Mouse (Mus musculus) cerebellum, adult 2 months (tissue): ENCODE measurements at regions not wholly inside any gene's neighbourhood (a gene's known extent, or its start where the extent isn't known, plus 50 kb on each side); places are given as distances from the start of the nearest gene placed in this dataset.

ENCODE experiments used
- DNase-seq, 2 experiments: peaks; one replicate each; pipeline ENCODE4 v3.0.0; 2021
- H3K27ac ChIP-seq: fragments of 200-500 bp; 2 replicates; pipeline ENCODE4 v1.5.1; 2012; ENCODE audit warnings: low read length, control low read depth, inconsistent platforms; ENCODE audit not compliant: insufficient read depth
- H3K27me3 ChIP-seq: fragments of 200-500 bp; 2 replicates; pipeline ENCODE4 v1.6.1; 2012; ENCODE audit warnings: inconsistent platforms, mild to moderate bottlenecking, low read length, moderate library complexity; ENCODE audit not compliant: control insufficient read depth, insufficient read depth
- H3K4me1 ChIP-seq: fragments of 200-500 bp; 2 replicates; pipeline ENCODE4 v1.6.1; 2011; ENCODE audit warnings: low read length; ENCODE audit not compliant: control insufficient read depth, insufficient read depth
- H3K4me3 ChIP-seq: fragments of 200-500 bp; replicated peaks from 2 replicates; pipeline ENCODE3; 2011; ENCODE audit warnings: mild to moderate bottlenecking, low read depth, low read length, control low read depth; ENCODE audit not compliant: insufficient read depth
- CTCF ChIP-seq: fragments of 200-500 bp; IDR thresholded peaks from 2 replicates; pipeline ENCODE4 v1.5.1; 2011; ENCODE audit warnings: low read depth, mild to moderate bottlenecking, control low read depth, low read length, moderate library complexity, borderline replicate concordance; ENCODE audit not compliant: insufficient read depth
- POLR2A ChIP-seq: fragments of 200-500 bp; IDR thresholded peaks from 2 replicates; pipeline ENCODE4 v1.6.1; 2011; ENCODE audit warnings: low read length, control low read depth, borderline replicate concordance; ENCODE audit not compliant: insufficient read depth
- WGBS: fragments of 180-500 bp; shearing (Covaris S2); methylation state at CpG from one replicate; pipeline ENCODE4 v1.1.7; 2018; 5-methylcytosine and 5-hydroxymethylcytosine counted together

- no peak for DNase-seq
- no peak overlapping the region for H3K4me3 ChIP-seq
- H3K27ac ChIP-seq: no peak overlapping the region
- TF ChIP-seq CTCF (no peak), POLR2A (no peak)
- WGBS: 68% methylated on average over 3 of the region's 3 CpGs
- H3K27me3 ChIP-seq: no peaks in the 10 kb centered on the region
- no peaks in the 10 kb centered on the region for H3K4me1 ChIP-seq
These were observed 87.3 kb upstream of the Gjb5 start for GRCm38 (mm10) chr4:127445300-127445699.

- Histone ChIP-seq H3K27me3 (no peaks in the 10 kb centered on the region), H3K4me3 (no peak overlapping the region), H3K27ac (no peak overlapping the region), H3K4me1 (no peaks in the 10 kb centered on the region)
- 96% methylated on average over 1 of the region's 1 CpGs for WGBS
- DNase-seq: no peak
- no peak for TF ChIP-seq POLR2A
- no peak for TF ChIP-seq CTCF
These were observed 86.1 kb upstream of the Gjb5 start for GRCm38 (mm10) chr4:127444056-127444455.

GRCm38 (mm10) chr4:127442001-127442400, 84.0 kb upstream of the Gjb5 start:
- Histone ChIP-seq H3K4me3 (no peak overlapping the region), H3K27me3 (no peaks in the 10 kb centered on the region), H3K4me1 (no peaks in the 10 kb centered on the region), H3K27ac (no peak overlapping the region)
- no peak for DNase-seq
- 82% methylated on average over 4 of the region's 4 CpGs for whole genome bisulfite sequencing
- TF ChIP-seq POLR2A (no peak), CTCF (no peak)

DNA sequence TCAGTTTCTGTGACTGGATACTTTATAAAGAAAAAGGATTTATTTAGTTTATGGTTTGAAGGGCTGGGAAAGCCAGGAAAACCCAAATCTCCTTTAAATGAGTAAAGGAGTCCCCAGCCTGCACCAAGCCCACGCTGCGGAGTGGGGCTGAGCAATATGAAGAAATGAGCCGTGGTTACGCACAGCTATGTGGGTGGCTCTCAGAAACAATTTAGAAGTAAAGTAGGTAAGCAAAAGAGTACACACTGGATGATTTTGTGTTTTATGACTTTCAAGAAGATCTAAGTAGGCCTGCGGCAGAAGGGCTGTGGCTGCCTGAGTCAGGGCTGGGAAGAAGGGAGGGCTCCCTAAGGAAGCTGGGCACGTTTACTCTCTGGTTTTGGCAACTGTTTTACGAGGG, 82.6 kb upstream of the Gjb5 start:
- no peaks in the 10 kb centered on the region for H3K4me1 ChIP-seq
- WGBS: 79% methylated on average over 7 of the region's 7 CpGs
- H3K27ac ChIP-seq: no peak overlapping the region
- no peaks in the 10 kb centered on the region for H3K27me3 ChIP-seq
- no peak for TF ChIP-seq CTCF
- no peak for TF ChIP-seq POLR2A
- DNase-seq: no peak
- no peak overlapping the region for H3K4me3 ChIP-seq

DNA sequence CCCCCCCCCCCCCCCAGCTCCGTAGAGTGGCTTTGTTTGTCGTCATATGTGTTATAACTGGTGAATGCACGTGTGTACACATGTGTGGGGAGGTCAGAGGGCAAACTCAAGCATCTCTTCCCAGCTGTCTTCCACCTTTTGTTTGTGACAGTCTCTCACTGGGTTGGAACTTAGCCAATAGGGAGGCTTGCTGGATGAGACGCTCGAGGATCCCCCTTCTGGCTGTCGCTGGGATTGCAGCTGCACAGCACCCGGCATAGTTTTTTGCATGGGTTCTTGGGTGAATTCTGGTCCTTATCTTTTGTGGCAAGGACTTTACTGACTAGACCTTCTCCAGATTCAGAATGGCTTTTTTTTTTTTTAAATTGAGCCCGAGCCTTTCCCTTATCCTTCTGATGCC, 77.1 kb upstream of the Gjb5 start:
- no peaks in the 10 kb centered on the region for H3K27me3 ChIP-seq
- TF ChIP-seq POLR2A (no peak), CTCF (peak; percentile 86)
- H3K4me3 ChIP-seq: peak overlapping the region; percentile 36
- WGBS: 15% methylated on average over 8 of the region's 8 CpGs
- no peaks in the 10 kb centered on the region for H3K4me1 ChIP-seq
- H3K27ac ChIP-seq: no peak overlapping the region
- peak; percentile 59 to 68 for DNase-seq

GRCm38 (mm10) chr4:127430237-127430636, 72.3 kb upstream of the Gjb5 start:
- Histone ChIP-seq H3K4me1 (no peaks in the 10 kb centered on the region), H3K27me3 (no peaks in the 10 kb centered on the region), H3K4me3 (no peak overlapping the region), H3K27ac (no peak overlapping the region)
- no peak for DNase-seq
- TF ChIP-seq POLR2A (no peak), CTCF (no peak)
- 34% methylated on average over 1 of the region's 1 CpGs for WGBS

GRCm38 (mm10) chr4:127429748-127430147, 71.8 kb upstream of the Gjb5 start:
- no peak for TF ChIP-seq CTCF
- no peak for TF ChIP-seq POLR2A
- no peak for DNase-seq
- H3K27ac ChIP-seq: no peak overlapping the region
- no peaks in the 10 kb centered on the region for H3K27me3 ChIP-seq
- no peaks in the 10 kb centered on the region for H3K4me1 ChIP-seq
- WGBS: 71% methylated on average over 1 of the region's 1 CpGs
- H3K4me3 ChIP-seq: no peak overlapping the region

DNA sequence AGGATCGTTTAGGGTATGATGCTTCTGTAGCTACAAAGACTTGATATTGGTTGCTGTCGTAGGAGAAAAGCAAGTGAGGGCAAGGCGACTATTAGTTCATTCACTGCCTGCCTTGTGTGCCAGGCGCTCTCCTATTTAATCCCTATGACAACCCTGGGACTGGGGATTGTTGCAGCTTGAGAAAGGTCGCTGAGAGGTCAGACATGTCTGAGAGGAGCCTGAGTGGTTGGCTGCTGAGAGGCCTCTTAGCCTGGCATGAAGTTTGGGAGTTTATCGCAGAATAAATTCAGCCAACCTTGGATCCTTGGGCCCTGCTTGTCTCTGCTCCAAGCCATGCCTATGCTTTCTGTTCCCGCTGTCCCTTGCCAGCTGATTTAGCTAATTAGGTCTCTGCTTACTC, 65.9 kb upstream of the Gjb5 start:
- Histone ChIP-seq H3K27ac (no peak overlapping the region), H3K4me3 (no peak overlapping the region), H3K27me3 (no peaks in the 10 kb centered on the region), H3K4me1 (peaks cover 24% of the 10 kb centered on the region)
- no peak for TF ChIP-seq CTCF
- TF ChIP-seq POLR2A: no peak
- 88% methylated on average over 7 of the region's 7 CpGs for WGBS
- no peak for DNase-seq
